ENCODE assay signal across 7 mouse cellular contexts in genomic region chr5:52189664-52190365, GRCm38 (mm10). TPM values are rescaled to one million over a fixed set of nuclear protein-coding genes. Genes with fewer than 3 reads are reported as not detected.
DNase-seq lines count a peak whose midpoint lies in the region; ATAC-seq and TF ChIP-seq lines count a peak whose summit lies in the region.

No protein-coding gene starts in this region.

- in situ Hi-C loops in ES-E14 (cut with MboI; ENCODE audit: low sequenced_read_pairs in 2 of 2, unreplicated experiment in 2 of 2) = no loop called here

- peak overlapping the region; percentile 81 to 92 for H3K4me3 ChIP-seq in ES-E14 (ENCODE audit: insufficient read depth in 1 of 2, low read depth in 1 of 2, low read length in 2 of 2, poor library complexity in 1 of 2, severe bottlenecking in 1 of 2)
- peak overlapping the region; percentile 85 to 100 for H3K4me3 ChIP-seq in heart, embryonic 14.5 days (ENCODE audit: control insufficient read depth in 1 of 2, insufficient read depth in 1 of 2, low read depth in 1 of 2, low read length in 2 of 2)
- peak overlapping the region; percentile 61 for H3K4me3 ChIP-seq in macrophage (ENCODE audit: inconsistent target)

- no peaks in the 10 kb centered on the region for H3K9me3 ChIP-seq in ES-E14 (ENCODE audit: control insufficient read depth, insufficient read depth, low read depth, low read length)
- H3K9me3 ChIP-seq in heart, embryonic 14.5 days (ENCODE audit: control insufficient read depth, low read length) = no peaks in the 10 kb centered on the region

- peaks cover 5 to 8% of the 10 kb centered on the region in 2 experiments for H3K4me1 ChIP-seq in ES-E14 (ENCODE audit: control insufficient read depth in 2 of 2, insufficient read depth in 2 of 2, low read length in 2 of 2, poor library complexity in 1 of 2)
- peaks cover 0 to 20% of the 10 kb centered on the region in 2 experiments; a peak in 3 of 4 replicates for H3K4me1 ChIP-seq in heart, embryonic 14.5 days (ENCODE audit: control insufficient read depth in 2 of 2, insufficient read depth in 2 of 2, low read length in 2 of 2)

- WGBS in heart, embryonic 14.5 days = under 1% methylated on average over 63 of the region's 63 CpGs
- under 1% methylated on average over 63 of the region's 63 CpGs for WGBS in macrophage (ENCODE audit: missing documents)

- H3K9ac ChIP-seq in ES-E14 (ENCODE audit: insufficient read depth, low read depth, low read length, poor library complexity, severe bottlenecking) = peak overlapping the region; percentile 99
- peak overlapping the region; percentile 98 for H3K9ac ChIP-seq in heart, embryonic 14.5 days (ENCODE audit: low read length)

- H3K27ac ChIP-seq in ES-E14 (ENCODE audit: insufficient read depth, low read depth, low read length, poor library complexity, severe bottlenecking) (peak overlapping the region; percentile 92), macrophage (peak overlapping the region; percentile 51)
- H3K27ac ChIP-seq in heart, embryonic 14.5 days (replicated peaks in 1 of 2; ENCODE audit: control insufficient read depth in 1 of 2, insufficient read depth in 1 of 2, low read depth in 2 of 2, low read length in 2 of 2) = peak overlapping the region; percentile 68 to 88

- peak; percentile 66 for ATAC-seq in heart, embryonic 14.5 days (ENCODE audit: insufficient number of reproducible peaks, insufficient read depth, low FRiP score, low read depth)

- DNase-seq in ES-E14 (ENCODE audit: low read depth, low spot score) = peak; percentile 21
- peak; percentile 61 for DNase-seq in adrenal gland, postnatal 25 days
- DNase-seq in fat pad, adult 2 months (ENCODE audit: extremely low read depth, low read depth, low spot score) = peak; percentile 3
- DNase-seq in kidney, postnatal 4 days = peak; percentile 63 to 77
- peak; percentile 27 to 49 for DNase-seq in right cerebral cortex, adult 2 months (ENCODE audit: low spot score in 2 of 2)

- H3K36me3 ChIP-seq in ES-E14 (ENCODE audit: control insufficient read depth, insufficient read depth, low read length, poor library complexity, severe bottlenecking) = no peaks in the 10 kb centered on the region; the same call in 1 of the 2 replicates
- H3K36me3 ChIP-seq in heart, embryonic 14.5 days (ENCODE audit: control insufficient read depth, insufficient read depth, low read length) = peaks cover under 1% of the 10 kb centered on the region; the same call in 1 of the 2 replicates
- peaks cover under 1% of the 10 kb centered on the region; the same call in 1 of the 2 replicates for H3K36me3 ChIP-seq in macrophage (ENCODE audit: inconsistent target)

- H3K79me2 ChIP-seq in macrophage (ENCODE audit: inconsistent target) = peaks cover 50% of the 10 kb centered on the region

- H3K4me2 ChIP-seq in heart, embryonic 14.5 days (ENCODE audit: low read length) = peak overlapping the region; percentile 82

- no peaks in the 10 kb centered on the region for H3K27me3 ChIP-seq in heart, embryonic 14.5 days (ENCODE audit: control insufficient read depth, insufficient read depth, low read length)

TF ChIP-seq in ES-E14, 5 proteins besides CTCF, POLR2A, EP300 and RAD21:
- TF ChIP-seq CHD2 (IDR thresholded peaks at IDR 0.05; ENCODE audit: low read depth, low read length) (no peak), ZC3H11A (IDR thresholded peaks at IDR 0.05; ENCODE audit: borderline replicate concordance, low read depth, low read length) (no peak), ZNF384 (IDR thresholded peaks at IDR 0.05; ENCODE audit: low read depth, low read length) (no peak), MAFK (IDR thresholded peaks at IDR 0.05; ENCODE audit: insufficient read depth, low read depth, low read length) (no peak), HCFC1 (IDR thresholded peaks at IDR 0.05; ENCODE audit: borderline replicate concordance, insufficient read depth, low read length) (no peak)

RNA-seq across cellular contexts. Expression of gene Dhx15, which starts 0.5 kb away (rescaled TPM):
- 130 and 164 TPM in 2 replicates for total RNA-seq in ES-E14 (2012; rRNA removed)
- 114 and 131 TPM in 2 replicates for total RNA-seq in adrenal gland, postnatal 25 days (2021)
- polyA plus RNA-seq in heart, embryonic 14.5 days (2014; fragmentation: Nextera tagmentation; extraction: Ambion mirVana) = 44.9 and 47.2 TPM in 2 replicates
- total RNA-seq in macrophage (2018; cell fraction: chromatin; rRNA removed) = 100 to 1,000 TPM; 236 to 425 (median 352) TPM
- total RNA-seq in macrophage (2018; cell fraction: cytosol; rRNA removed) = 10 to 100 TPM; 51.9 to 88.2 (median 66.7) TPM
- total RNA-seq in macrophage (2018; cell fraction: nucleus; rRNA removed) = 100 to 1,000 TPM; 154 to 312 (median 208) TPM
- polyA plus RNA-seq in macrophage (2018) = 70.4 to 111 TPM (median 91.7 TPM) in 3 replicates

Comparison
In these comparisons a context has a peak if more than half of its experiments do, and no peak if none do; other contexts are left out.
1. Peak in every context shown above with its lines: DNase-seq, ATAC-seq, H3K4me3 ChIP-seq and H3K27ac ChIP-seq.
2. DNase-seq: peak in every context shown above with its lines; median percentile 70 in kidney, postnatal 4 days; 61 in adrenal gland, postnatal 25 days; 38 in right cerebral cortex, adult 2 months; 21 in ES-E14; 3 in fat pad, adult 2 months.